Mouse (Mus musculus) layer of hippocampus, postnatal 25 days (tissue): ENCODE results near the gene Polr2b. TPM values are rescaled to one million over a fixed set of nuclear protein-coding genes. Genes with fewer than 3 reads are reported as not detected.

ENCODE experiments used
- DNase-seq, 2 experiments: peaks; one replicate each; pipeline ENCODE4 v3.0.0; 2022; ENCODE audit warnings: mixed read lengths in 2 of 2, low spot score in 1 of 2; ENCODE audit errors: extremely low spot score in 1 of 2
- total RNA-seq, 2 experiments: library from RNA; stranded (reverse); gene quantifications; 2 replicates each; pipeline ENCODE4 v1.2.3; 2021

Polr2b gene
- total RNA-seq, result 10 to 100 TPM; 48.2 to 48.8 TPM

DNA sequence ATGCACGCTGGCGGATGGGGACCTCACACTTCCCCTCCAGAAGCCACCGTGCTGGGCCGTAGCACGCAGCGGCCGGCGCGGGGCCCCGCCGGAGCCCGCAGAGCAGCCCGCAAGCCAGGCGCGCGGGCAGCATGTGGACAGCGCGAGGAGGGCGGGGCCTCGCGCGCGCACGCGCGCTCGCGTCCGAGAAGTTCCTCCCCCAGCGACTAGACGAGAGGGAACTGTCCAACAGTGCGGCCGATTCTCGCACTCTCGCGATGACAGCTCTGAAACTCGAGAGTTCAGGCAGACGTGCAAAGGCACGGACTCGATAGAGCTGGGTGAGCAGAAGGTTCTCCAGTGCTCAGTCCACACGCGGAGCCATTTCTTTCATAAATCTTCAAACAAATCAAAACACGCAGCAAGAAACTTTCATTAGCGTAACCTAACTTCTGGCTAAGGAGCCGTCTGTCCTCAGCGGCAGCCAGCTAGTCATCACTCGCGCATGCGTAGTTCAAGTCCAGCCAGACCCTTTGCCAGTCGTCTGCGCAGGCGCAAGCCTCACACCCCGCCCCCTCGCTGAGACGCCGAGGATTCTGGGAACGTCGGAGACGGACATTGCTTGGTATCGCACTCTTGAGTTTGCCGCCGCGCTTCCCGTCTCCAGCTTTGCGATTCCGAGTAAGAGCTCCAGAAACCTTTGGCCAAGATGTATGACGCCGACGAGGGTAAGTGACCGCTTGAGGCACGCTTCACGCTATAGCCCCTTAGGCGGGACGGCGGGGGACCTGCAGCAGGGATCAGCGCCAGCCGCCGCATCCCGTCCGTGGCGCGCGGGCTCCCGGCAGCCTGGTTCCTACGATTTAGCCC lies at the start of gene Polr2b, which contains the start of gene Noa1:
Gene Polr2b, plus strand, starts transcription at position 224 of the 849 bp plus-strand sequence.
Gene Noa1, minus strand, starts transcription at position 161 of the 849 bp plus-strand sequence.
- DNase-seq, result peak; percentile 99

DNA sequence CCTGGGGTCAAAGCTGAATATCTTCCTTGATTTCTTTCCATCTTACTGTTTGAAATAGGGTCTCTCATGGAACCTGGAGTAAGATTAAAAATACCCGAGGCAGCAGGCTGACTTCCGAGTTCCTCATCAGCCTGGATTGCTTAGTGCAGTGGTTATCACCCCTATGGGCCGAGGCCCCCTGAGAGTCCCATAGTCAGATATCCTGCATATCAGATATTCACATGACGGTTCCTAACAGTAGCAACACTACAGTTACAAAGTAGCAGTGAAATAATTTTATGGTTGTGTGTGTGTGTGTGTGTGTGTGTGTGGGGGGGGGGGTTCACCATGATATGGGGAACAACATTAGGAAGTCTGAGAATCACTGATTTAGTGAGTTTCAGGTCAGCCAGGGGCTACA lies 48.8 kb upstream of the Polr2b start:
- DNase-seq, result no peak

DNA sequence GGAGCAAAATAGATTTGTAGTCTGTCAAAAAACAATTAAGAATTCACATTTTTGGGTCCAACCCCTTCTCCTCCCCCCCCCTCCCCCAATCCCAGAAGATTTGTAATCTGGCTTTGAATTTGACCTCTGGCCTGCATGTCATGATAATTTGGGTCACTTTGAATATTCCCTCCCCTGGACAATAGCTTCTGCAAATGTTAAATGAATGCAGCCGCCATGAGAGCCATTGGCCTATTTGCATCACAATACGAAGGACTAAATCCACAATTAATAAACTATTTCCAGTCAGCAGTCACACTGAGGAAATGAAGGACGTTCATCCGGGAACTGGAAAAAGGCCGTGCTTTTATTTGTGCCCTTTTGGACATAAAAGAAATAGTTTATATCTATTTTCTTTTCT lies 47.8 kb upstream of the Polr2b start:
- DNase-seq, result no peak

DNA sequence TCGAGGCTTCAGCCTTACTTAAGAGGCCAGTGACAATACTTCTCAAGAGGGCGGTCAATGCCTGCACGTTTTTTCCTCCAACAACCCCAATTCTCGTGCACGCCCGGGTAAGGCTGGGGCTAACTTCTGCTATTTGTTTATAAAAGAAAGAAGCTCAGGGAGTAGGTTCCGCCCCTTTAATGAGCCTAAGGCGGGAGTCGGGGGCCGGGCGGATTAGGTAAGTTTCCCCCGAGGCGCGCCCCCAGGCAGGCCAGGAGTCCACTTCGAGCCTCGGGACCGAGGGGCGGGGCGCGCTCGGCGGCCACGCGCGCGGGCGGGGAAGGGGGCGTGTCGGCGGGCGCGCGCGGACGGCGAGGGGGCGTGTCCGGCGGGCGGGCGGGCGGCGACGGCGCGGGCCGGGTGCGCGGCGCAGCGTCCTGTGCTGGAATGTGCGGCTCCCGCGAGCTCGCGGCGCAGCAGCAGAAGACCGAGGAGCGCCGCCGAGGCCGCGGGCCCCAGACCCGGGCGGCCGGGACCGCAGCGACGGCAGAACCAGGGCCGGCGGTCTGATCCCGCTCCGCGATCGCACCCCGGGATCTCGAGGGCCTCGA lies 44.8 kb upstream of the Polr2b start, which contains the start of gene Rest:
Gene Rest, plus strand, starts transcription at position 411 of the 590 bp plus-strand sequence.
- DNase-seq, result peak; percentile 41 to 44

DNA sequence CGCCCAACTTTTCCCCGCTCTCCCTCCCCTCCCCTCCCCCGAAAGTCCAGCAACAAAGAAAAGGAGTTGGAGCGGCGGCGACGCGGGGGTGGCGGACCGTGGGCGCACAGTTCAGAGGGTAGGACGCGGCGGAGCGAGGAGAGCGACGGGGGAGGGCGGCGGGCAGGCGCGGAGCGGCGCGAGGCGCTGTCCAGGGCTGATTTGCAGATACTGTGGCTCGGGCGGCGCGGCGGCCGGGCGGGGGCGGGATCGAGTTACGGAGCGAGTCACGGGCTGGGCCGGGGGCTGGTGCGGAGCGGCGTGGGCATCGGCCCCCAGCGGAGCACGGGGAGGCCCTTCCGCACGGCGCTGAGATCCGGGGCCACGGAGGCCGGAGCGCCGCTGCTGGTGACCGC lies 44.3 kb upstream of the Polr2b start:
- peak; percentile 25 to 35 for DNase-seq

DNA sequence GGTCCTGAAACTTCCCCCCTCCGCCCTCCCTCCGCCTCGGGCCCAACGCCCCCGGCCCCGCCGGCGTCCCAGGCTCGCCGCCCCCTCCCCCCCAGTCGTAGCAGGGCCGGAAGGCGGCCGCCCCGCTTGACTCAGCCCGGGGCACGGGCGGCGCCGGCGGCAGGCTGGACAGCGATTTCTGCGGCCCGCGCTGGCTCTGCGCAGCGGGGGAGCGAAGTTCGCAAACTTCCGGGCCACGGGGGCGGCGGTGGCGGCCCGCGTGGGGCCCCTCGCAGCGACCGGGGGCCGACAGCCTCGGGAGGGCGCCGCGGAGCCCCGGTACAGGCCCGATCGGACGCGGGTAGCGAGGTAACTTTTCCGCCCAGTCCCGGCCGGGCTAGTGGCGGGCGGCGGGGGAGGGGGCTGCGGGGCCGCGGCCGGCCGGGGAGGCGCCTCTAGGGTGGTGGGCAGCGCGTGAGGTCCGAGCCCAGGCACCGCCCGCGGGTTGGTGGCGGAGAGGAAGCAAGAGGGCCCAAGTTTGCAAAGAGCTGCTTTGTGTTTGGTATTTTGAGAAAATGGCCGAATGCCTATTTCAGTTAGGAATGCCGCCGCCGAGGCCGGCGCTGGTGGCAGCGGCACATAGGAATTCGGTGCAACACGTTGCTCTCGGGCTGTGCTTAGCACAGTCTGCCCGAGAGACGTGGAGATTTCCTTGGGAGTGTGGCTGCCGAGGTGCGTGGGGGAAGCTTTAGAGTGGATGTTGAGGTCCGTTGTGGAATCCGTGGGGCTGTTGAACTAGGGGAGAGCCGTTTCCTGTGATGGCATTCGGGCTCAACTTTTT lies 43.7 kb upstream of the Polr2b start:
- DNase-seq, result peak; percentile 15 to 23

DNA sequence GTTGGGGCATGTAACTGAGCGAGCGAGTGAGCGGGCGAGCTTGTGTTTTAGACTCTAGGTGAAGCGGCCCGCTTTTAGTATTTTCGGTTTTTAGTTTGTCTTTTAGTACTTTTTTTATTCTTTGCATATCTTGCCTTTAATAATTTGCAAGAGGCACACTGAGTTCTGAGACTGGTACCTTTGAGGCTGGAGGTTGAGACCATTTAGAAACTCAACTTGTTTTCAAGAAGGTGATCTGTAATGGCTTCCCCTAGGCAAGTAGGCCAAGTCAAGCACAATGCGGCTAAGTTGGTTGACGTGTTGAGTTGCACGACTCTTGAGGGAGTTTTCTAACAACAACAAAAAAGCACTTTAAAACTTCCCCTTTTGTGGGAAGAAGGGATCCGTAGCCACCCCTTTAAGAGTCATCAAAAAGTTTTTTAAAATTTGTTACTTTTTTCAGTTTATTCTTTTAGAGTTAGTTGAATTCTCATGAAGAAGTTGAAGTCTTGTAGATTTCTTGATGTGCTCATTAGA lies 43.0 kb upstream of the Polr2b start:
- no peak for DNase-seq

DNA sequence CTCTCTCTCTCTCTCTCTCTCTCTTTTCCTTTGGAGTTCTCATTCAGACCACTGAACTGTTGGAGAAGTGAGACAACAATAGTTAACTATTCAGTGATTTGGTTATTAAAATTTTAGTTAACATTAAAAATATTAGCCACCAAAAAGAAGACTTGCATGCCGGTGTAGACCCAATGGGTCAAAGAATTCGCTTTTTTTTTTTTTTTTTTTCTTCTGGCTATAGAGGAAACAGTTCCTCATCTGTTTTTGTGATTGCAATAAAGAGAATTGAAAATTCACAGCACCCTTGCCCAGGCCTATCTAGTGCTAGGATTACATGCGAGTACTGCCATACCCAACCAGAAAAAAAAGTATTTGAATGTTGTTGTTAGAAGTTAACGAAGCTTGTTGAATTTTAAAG lies 42.5 kb upstream of the Polr2b start:
- no peak for DNase-seq

DNA sequence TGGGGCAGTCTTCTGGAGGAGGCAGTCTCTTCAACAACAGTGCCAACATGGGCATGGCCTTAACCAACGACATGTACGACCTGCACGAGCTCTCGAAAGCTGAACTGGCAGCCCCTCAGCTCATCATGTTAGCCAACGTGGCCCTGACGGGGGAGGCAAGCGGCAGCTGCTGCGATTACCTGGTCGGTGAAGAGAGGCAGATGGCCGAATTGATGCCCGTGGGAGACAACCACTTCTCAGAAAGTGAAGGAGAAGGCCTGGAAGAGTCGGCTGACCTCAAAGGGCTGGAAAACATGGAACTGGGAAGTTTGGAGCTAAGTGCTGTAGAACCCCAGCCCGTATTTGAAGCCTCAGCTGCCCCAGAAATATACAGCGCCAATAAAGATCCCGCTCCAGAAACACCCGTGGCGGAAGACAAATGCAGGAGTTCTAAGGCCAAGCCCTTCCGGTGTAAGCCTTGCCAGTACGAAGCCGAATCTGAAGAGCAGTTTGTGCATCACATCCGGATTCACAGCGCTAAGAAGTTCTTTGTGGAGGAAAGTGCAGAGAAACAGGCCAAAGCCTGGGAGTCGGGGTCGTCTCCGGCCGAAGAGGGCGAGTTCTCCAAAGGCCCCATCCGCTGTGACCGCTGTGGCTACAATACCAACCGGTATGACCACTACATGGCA lies 41.9 kb upstream of the Polr2b start:
- DNase-seq, result no peak

DNA sequence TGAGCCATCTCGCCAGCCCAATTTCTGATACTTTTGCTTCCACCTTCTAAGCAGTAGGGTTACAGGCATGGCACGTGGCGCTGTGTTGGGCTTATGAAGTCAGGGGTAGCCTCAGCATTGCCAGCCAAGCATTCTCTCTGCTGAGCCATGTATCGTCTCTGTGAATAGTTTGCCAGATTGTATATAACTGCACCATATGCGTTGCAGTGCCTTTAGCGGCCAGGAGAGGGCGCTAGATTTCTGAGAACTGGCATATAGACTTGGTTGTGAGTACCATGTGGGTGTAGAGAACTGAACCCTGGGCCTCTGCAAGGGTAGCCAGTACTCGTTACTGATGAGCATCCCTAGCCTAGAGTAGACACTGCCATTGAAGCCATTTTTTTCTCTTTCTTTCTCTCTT lies 40.5 kb upstream of the Polr2b start:
- no peak for DNase-seq

DNA sequence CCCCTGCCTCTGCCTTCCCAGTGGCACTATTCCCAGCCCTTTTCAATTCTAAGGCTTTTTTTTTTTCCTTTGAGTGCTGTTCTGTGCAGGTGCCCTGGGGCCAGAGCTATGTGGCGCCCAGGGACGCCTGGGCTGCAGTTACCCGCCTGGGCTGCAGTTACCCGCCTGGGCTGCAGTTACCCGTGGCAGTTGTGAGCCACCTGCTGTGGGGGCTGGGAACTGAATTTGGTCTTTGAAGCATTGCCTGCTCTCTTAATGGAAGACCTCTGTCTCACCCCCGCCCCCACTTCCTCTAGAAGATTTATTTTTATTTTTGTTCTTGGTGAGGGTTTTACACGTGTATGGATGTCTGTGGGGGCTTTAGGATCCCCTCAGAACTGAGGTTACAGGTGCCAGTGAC lies 36.8 kb upstream of the Polr2b start:
- DNase-seq, result no peak

DNA sequence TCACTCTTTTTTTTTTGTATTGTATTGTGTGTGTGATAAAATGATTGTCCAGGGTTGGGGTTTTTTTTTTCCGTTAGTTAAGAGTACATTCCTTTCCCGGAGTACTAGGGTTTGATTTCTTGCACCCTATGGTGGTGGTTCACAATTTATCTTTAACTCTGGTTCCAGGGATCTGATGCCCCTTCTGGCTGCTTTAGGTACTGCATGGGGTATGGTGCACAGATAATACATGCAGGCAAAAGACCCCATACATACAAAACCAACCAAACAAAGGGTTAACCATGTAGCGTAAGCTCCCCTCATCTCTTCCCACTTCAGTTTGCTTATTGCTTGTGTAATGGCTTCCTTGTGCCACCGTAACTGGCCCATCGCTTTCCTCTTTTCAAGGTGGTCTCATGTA lies 34.0 kb upstream of the Polr2b start:
- peak in 1 of 2 experiments; percentile 52 for DNase-seq

DNA sequence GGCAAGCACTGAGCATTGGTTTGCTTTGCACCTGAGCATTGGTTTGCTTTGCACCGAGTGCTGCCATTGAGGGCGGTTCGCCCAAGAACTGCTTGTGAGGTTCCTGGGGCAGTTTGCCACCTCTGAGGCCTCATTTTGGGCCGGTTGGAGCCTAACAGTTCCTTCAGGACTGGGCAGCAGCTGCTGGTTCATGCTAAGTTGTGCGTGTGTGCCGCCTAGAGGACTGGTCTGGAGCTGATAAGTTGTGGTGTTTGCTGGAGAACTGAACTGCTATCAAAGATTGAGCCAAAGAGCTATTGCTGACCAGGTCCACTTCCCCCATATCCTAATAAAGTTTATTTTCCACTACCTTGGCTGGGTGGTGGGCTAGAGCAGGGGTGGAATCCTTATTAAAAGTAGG lies 32.7 kb upstream of the Polr2b start:
- no peak for DNase-seq

DNA sequence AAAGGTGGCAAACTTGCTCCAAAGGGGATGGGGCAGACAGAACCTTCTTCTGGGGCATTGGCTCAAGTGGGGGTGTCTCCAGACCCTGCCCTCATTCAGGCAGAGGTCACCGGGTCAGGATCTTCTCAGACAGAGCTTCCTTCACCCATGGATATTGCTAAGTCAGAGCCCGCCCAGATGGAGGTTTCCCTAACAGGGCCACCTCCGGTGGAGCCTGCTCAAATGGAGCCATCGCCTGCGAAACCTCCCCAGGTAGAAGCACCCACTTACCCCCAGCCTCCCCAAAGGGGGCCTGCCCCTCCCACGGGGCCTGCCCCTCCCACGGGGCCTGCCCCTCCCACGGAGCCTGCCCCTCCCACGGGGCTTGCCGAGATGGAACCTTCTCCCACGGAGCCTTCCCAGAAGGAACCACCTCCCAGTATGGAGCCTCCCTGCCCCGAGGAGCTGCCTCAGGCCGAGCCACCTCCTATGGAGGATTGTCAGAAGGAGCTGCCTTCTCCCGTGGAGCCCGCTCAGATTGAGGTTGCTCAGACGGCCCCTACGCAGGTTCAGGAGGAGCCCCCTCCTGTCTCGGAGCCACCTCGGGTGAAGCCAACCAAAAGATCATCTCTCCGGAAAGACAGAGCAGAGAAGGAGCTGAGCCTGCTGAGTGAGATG lies 28.3 kb upstream of the Polr2b start:
- DNase-seq, result no peak

DNA sequence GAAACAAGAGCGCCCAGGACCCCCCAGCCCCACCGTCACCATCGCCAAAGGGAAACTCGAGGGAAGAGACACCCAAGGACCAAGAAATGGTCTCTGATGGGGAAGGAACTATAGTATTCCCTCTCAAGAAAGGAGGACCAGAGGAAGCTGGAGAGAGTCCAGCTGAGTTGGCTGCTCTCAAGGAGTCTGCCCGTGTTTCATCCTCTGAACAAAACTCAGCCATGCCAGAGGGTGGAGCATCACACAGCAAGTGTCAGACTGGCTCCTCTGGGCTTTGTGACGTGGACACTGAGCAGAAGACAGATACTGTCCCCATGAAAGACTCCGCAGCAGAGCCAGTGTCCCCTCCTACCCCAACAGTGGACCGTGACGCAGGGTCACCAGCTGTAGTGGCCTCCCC lies 27.7 kb upstream of the Polr2b start:
- no peak for DNase-seq

DNA sequence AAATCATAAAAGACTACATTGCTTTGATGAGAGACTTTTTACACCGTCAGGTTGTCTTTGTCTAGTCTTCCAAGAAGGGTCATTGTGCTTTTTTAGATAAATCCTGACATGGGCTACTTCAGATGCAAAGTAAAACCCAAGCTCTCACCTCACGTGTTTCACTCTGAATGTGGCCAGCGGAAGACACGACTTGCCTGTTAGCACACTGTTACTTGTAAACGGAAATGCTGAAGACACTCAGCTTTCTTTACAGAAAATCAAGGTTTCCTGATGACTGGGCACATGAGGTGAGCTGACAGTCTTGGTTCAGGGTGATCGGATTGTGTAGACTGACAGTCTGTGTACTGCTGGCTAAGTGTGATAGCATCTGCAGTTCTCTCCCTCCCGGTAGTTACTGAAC lies 24.3 kb upstream of the Polr2b start:
- DNase-seq, result no peak

DNA sequence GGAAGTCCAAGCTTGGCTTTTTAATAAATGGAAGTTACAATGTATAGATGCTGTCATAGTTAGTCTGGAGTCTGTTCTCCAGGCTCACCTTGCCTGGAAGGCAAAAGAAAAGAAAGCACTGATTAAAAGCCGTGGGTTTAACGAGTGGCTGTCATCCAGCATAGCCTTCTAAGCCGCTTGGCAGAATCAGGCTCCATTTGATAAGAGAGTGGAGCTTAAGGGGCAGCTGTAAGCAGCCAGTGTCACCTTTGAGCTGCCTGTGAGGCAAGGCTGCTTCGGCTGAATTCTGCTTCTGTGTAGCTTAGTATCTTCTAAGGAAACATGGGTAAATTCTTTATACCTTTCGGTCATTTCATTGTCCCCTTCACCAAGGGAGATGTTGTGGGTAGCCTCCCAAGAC lies 23.0 kb upstream of the Polr2b start:
- no peak for DNase-seq

DNA sequence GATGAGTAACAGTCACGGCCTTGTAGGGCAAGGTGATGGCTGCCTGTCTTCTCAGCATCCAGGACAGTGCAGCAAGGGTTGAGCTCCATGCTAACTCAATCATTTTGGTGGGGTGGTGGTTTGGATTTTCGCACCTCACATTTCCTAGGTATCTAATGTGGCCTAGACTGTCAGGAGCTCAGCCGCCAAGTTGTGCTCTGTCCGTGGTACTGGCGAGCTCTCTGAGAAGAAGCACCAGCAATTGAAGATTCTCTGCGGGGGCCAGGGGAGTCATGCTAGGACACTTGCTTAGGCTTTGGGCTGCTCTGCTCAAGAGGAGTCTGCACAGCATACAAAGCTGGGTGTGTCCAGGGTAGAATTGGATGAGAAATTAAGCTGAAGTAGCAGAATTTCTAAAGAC lies 22.0 kb upstream of the Polr2b start:
- DNase-seq, result no peak

DNA sequence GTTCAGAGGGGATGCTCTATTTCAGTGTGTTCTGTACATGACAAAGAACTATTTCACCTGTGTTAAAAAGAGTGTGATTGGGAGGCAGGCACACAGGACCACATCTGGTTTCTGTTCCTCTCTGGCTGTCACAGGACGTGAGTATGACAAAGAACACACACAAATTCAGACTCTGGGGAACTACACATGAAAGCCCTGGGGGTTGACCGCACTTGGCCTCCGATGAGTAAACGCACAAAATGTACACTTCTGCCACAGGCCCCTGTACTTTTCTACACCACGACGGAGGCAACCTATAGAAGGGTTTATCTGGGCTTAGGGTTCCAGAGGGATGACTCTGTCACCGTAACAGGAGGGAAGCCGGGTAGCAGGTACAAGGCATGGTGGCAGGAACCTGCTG lies 20.3 kb upstream of the Polr2b start:
- no peak for DNase-seq

DNA sequence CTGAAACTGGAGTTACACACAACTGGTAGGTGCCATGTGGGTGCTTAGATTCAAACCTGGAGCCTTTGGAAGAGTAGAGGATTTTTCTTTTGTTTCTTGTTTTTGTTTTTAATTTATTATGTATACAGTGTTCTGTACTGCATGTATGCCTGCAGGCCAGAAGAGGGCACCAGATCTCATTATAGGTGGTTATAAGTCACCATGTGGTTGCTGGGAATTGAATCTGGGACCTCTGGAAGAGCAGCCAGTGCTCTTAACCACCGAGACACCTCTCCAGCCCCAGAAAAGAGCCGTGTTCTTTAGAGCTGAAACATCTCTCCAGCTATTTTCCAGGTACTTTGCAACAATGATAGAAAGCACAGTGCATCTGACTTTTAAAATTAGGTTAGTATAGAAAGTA lies 19.3 kb upstream of the Polr2b start:
- no peak for DNase-seq
